Mouse (Mus musculus) midbrain, embryonic 11.5 days (tissue): Measurements from ENCODE around the gene Pnpla2. TPM values are rescaled to one million over a fixed set of nuclear protein-coding genes. Genes with fewer than 3 reads are reported as not detected.
A peak's percentile ranks its signal among the peaks of the same experiment; 100 is the strongest.
"Not testable (repeated sequence)": the region's sequence is repeated elsewhere in the genome, so short reads cannot be mapped to it uniquely, and the experiment has no call there.

Experiments used
- ATAC-seq: fragments of 200-750 bp; cut with Nextera tagmentation; 2 replicates; pipeline ENCODE4 v1.8.0; 2017; ENCODE audit warnings: moderate TSS enrichment, moderate library complexity; ENCODE audit not compliant: low FRiP score
- DNase-seq: peaks from one replicate; pipeline ENCODE4 v3.0.0; 2015; ENCODE audit warnings: low spot score; ENCODE audit errors: missing footprints
- H3K27ac ChIP-seq: fragments of 300-500 bp; sonication (generic); 2 replicates; pipeline ENCODE4 v1.5.1; 2014; ENCODE audit warnings: low read depth, low read length
- H3K27me3 ChIP-seq: fragments of 300-500 bp; sonication (generic); 2 replicates; pipeline ENCODE4 v1.6.1; 2014; ENCODE audit warnings: mild to moderate bottlenecking, low read length, moderate library complexity, mixed read lengths; ENCODE audit not compliant: control insufficient read depth, insufficient read depth
- H3K36me3 ChIP-seq: fragments of 300-500 bp; sonication (generic); 2 replicates; pipeline ENCODE4 v1.6.1; 2014; ENCODE audit warnings: mild to moderate bottlenecking, low read length, moderate library complexity, mixed read lengths; ENCODE audit not compliant: control insufficient read depth, insufficient read depth
- H3K4me1 ChIP-seq: fragments of 300-500 bp; sonication (generic); 2 replicates; pipeline ENCODE4 v1.6.1; 2014; ENCODE audit warnings: low read length; ENCODE audit not compliant: control insufficient read depth, insufficient read depth
- H3K4me2 ChIP-seq: fragments of 300-500 bp; sonication (generic); 2 replicates; pipeline ENCODE4 v1.6.1; 2014; ENCODE audit warnings: mild to moderate bottlenecking, moderate library complexity
- H3K4me3 ChIP-seq: fragments of 300-500 bp; sonication (generic); 2 replicates; pipeline ENCODE4 v1.5.1; 2014; ENCODE audit warnings: low read depth, low read length
- H3K9ac ChIP-seq: fragments of 300-500 bp; sonication (generic); 2 replicates; pipeline ENCODE4 v1.6.1; 2014; ENCODE audit warnings: low read length
- H3K9me3 ChIP-seq: fragments of 300-500 bp; sonication (generic); 2 replicates; pipeline ENCODE4 v1.6.1; 2016; ENCODE audit warnings: low read length; ENCODE audit not compliant: control insufficient read depth
- WGBS: fragments of 180-500 bp; shearing (Covaris S2); extraction: QIAGEN DNeasy Blood & Tissue Kit; methylation state at CpG from one replicate; pipeline ENCODE4 v1.1.7; 2014; 5-methylcytosine and 5-hydroxymethylcytosine counted together
- polyA plus RNA-seq: library from polyadenylated mRNA; unstranded; fragments of >200 nt; fragmentation: Nextera tagmentation; extraction: Ambion mirVana; gene quantifications from 2 replicates; pipeline ENCODE4 v1.2.1, GENCODE M21; 2014

Gene Pnpla2
- polyA plus RNA-seq, 1 experiment from 2014 or later = 12.7 TPM

GRCm38 (mm10) chr7:141441460-141441859 lies 13.5 kb upstream of the Pnpla2 start:
- no peak overlapping the region for H3K4me3 ChIP-seq
- 94% methylated on average over 9 of the region's 9 CpGs for WGBS
- DNase-seq (peak; percentile 69), ATAC-seq (no peak)
- no peak overlapping the region for H3K27ac ChIP-seq
- H3K9me3 ChIP-seq = no peaks in the 10 kb centered on the region
- 0 out of 2 replicates have a peak, but pooled peaks cover 2% of the 10 kb centered on the region for H3K36me3 ChIP-seq
- no peaks in the 10 kb centered on the region for H3K27me3 ChIP-seq
- no peak overlapping the region for H3K9ac ChIP-seq
- H3K4me1 ChIP-seq = peaks cover 18% of the 10 kb centered on the region
- H3K4me2 ChIP-seq = no peak overlapping the region

- Histone ChIP-seq H3K9me3 (no peaks in the 10 kb centered on the region), H3K36me3 (0 out of 2 replicates have a peak, but pooled peaks cover 2% of the 10 kb centered on the region), H3K4me2 (peak overlapping the region; percentile 77), H3K27me3 (no peaks in the 10 kb centered on the region), H3K9ac (peak overlapping the region; percentile 70), H3K4me3 (no peak overlapping the region), H3K27ac (no peak overlapping the region), H3K4me1 (peaks cover 11% of the 10 kb centered on the region)
- DNase-seq (peak; percentile 44), ATAC-seq (no peak)
- WGBS = 92% methylated on average over 13 of the region's 13 CpGs
Measured at GRCm38 (mm10) chr7:141442199-141442598, 12.8 kb upstream of the Pnpla2 start.

GRCm38 (mm10) chr7:141443081-141443821 lies 11.7 kb upstream of the Pnpla2 start:
- Histone ChIP-seq H3K4me2 (peak overlapping the region; percentile 77), H3K27ac (no peak overlapping the region), H3K4me1 (peaks cover 14% of the 10 kb centered on the region), H3K4me3 (peak overlapping the region; percentile 43), H3K36me3 (0 out of 2 replicates have a peak, but pooled peaks cover 2% of the 10 kb centered on the region), H3K27me3 (no peaks in the 10 kb centered on the region), H3K9me3 (no peaks in the 10 kb centered on the region), H3K9ac (peak overlapping the region; percentile 70)
- DNase-seq (peak; percentile 93), ATAC-seq (no peak; the same call in 1 of the 2 replicates)
- WGBS = 23% methylated on average over 12 of the region's 12 CpGs

GRCm38 (mm10) chr7:141443828-141444237 lies 11.2 kb upstream of the Pnpla2 start, which contains the start of gene Pidd1:
Gene Pidd1 (minus strand): TSS chr7:141444025.
- Histone ChIP-seq H3K27ac (no peak within 1 kb of the TSS), H3K36me3 (peaks cover 5% of the 10 kb centered on the region; the same call in 1 of the 2 replicates), H3K4me2 (peak within 1 kb of the TSS; percentile 77), H3K27me3 (no peaks in the 10 kb centered on the region), H3K9me3 (no peaks in the 10 kb centered on the region), H3K4me1 (peaks cover 19% of the 10 kb centered on the region), H3K4me3 (peak within 1 kb of the TSS; percentile 43), H3K9ac (peak within 1 kb of the TSS; percentile 70)
- ATAC-seq (peak; percentile 12; the same call in 1 of the 2 replicates), DNase-seq (peak; percentile 94)
- 1% methylated on average over 25 of the region's 25 CpGs for WGBS

DNA sequence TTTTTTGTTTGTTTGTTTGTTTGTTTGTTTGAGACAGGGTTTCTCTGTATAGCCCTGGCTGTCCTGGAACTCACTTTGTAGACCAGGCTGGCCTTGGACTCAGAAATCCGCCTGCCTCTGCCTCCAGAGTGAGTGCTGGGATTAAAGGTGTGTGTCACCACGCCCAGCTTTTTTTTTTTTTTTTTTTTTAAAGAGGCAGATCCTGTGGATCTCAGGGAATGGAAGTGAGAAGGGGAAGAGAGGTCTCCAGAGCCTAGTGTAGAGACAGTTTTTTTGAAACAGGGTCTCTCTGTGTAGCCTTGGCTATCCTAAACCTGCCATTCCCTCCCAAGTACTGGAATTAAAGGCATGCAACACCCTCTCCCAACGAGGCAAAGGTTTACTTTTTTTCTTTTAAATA lies 8.6 kb upstream of the Pnpla2 start:
- H3K4me3 ChIP-seq, DNase-seq, H3K9me3 ChIP-seq, H3K27ac ChIP-seq, H3K27me3 ChIP-seq, H3K4me2 ChIP-seq, ATAC-seq, H3K9ac ChIP-seq: not testable (repeated sequence)
- Histone ChIP-seq H3K4me1 (peaks cover 22% of the 10 kb centered on the region), H3K36me3 (peaks cover 14% of the 10 kb centered on the region)
- 92% methylated on average over 3 of the region's 3 CpGs for WGBS

GRCm38 (mm10) chr7:141447110-141447991 lies 7.6 kb upstream of the Pnpla2 start, which contains the start of gene Rplp2:
Gene Rplp2 (plus strand): TSS chr7:141447370.
- Histone ChIP-seq H3K4me1 (peaks cover 22% of the 10 kb centered on the region), H3K9ac (peak within 1 kb of the TSS; percentile 91), H3K4me2 (peak within 1 kb of the TSS; percentile 86), H3K36me3 (peaks cover 14% of the 10 kb centered on the region), H3K4me3 (peak within 1 kb of the TSS; percentile 83), H3K27me3 (no peaks in the 10 kb centered on the region), H3K9me3 (no peaks in the 10 kb centered on the region), H3K27ac (peak within 1 kb of the TSS; percentile 62)
- ATAC-seq (peak; percentile 91), DNase-seq (peak; percentile 99)
- under 1% methylated on average over 63 of the region's 63 CpGs for WGBS

DNA sequence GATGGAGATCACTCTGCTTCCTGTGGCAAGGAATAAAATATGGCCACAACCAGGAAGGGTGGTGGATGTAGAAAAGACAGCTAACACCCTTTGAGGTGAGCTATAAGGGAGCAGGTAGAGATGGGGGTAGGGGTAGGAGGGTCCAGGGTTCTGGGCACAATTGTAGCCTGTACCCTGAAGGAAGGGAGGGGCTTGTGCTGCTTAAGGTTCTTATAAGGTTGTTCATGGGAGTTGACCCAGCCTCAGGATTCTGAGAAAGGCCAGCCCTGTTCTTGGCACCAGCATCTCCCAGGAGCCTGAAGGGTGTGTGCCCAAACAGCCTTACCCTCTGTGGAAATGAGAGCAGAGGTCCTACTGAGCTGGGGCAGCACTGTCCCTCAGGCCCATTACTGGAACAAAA lies 3.1 kb upstream of the Pnpla2 start:
- Histone ChIP-seq H3K4me3 (no peak overlapping the region), H3K4me1 (peaks cover 19% of the 10 kb centered on the region), H3K9me3 (no peaks in the 10 kb centered on the region), H3K27ac (no peak overlapping the region), H3K36me3 (peaks cover 14% of the 10 kb centered on the region), H3K9ac (no peak overlapping the region), H3K4me2 (no peak overlapping the region), H3K27me3 (0 out of 2 replicates have a peak, but pooled peaks cover 2% of the 10 kb centered on the region)
- ATAC-seq = no peak
- DNase-seq = no peak

DNA sequence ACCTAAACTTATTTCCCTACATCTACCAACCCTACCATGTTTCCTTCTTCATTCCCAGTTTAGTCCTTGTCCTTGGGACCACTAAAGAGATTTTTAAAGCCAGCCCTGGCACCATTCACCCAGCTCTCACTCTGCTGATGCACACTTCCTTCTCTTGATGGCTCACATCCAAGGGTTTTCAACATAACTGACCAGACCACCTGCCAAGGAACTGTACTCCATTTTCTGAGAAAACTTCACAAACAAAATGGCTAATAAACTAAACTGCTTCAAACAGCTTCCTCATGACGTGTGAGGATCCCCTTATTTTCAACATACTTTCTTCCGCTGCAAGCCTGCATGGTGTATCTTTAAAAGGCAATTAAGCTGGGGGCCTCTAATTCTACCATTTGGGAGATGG lies 1.4 kb upstream of the Pnpla2 start:
- ATAC-seq (no peak), DNase-seq (no peak)
- no peak overlapping the region for H3K27ac ChIP-seq
- no peak overlapping the region for H3K4me3 ChIP-seq
- no peaks in the 10 kb centered on the region for H3K9me3 ChIP-seq
- peaks cover 12% of the 10 kb centered on the region for H3K36me3 ChIP-seq
- 82% methylated on average over 2 of the region's 2 CpGs for WGBS
- peaks cover 12% of the 10 kb centered on the region for H3K4me1 ChIP-seq
- no peak overlapping the region for H3K4me2 ChIP-seq
- H3K9ac ChIP-seq = no peak overlapping the region
- 0 out of 2 replicates have a peak, but pooled peaks cover 2% of the 10 kb centered on the region for H3K27me3 ChIP-seq
